Mouse (Mus musculus) small intestine, adult 2 months (tissue): ENCODE data around the gene Olfr553. TPM values are rescaled to one million over a fixed set of nuclear protein-coding genes. Genes with fewer than 3 reads are reported as not detected.
"Not testable (repeated sequence)": the region's sequence is repeated elsewhere in the genome, so short reads cannot be mapped to it uniquely, and the experiment has no call there.

Source experiments
- H3K27ac ChIP-seq: fragments of 200-500 bp; 2 replicates; pipeline ENCODE4 v1.5.1; 2012; ENCODE audit warnings: low read depth, low read length, control low read depth, inconsistent platforms; ENCODE audit not compliant: insufficient read depth
- H3K27me3 ChIP-seq: fragments of 200-500 bp; 2 replicates; pipeline ENCODE4 v1.6.1; 2012; ENCODE audit warnings: mild to moderate bottlenecking, moderate library complexity, low read length, inconsistent platforms; ENCODE audit not compliant: control insufficient read depth, insufficient read depth
- H3K36me3 ChIP-seq: fragments of 200-500 bp; 2 replicates; pipeline ENCODE4 v1.6.1; 2012; ENCODE audit warnings: mild to moderate bottlenecking, low read length, control low read depth, inconsistent platforms; ENCODE audit not compliant: control insufficient read depth, insufficient read depth
- H3K4me1 ChIP-seq: fragments of 200-500 bp; 2 replicates; pipeline ENCODE4 v1.6.1; 2012; ENCODE audit warnings: low read length, inconsistent platforms, mixed read lengths; ENCODE audit not compliant: control insufficient read depth, insufficient read depth, insufficient read length
- H3K4me3 ChIP-seq: fragments of 200-500 bp; 2 replicates; pipeline ENCODE4 v1.5.1; 2012; ENCODE audit warnings: low read depth, mild to moderate bottlenecking, control low read depth, inconsistent platforms, low read length, moderate library complexity
- CTCF ChIP-seq: fragments of 200-500 bp; IDR thresholded peaks from 2 replicates; pipeline ENCODE4 v1.5.1; 2012; ENCODE audit warnings: low read depth, mild to moderate bottlenecking, control low read depth, inconsistent platforms, low read length, moderate library complexity, mixed read lengths; ENCODE audit not compliant: insufficient replicate concordance, insufficient read length; ENCODE audit errors: extremely low read depth
- POLR2A ChIP-seq: fragments of 200-500 bp; IDR thresholded peaks from 2 replicates; pipeline ENCODE4 v1.6.1; 2012; ENCODE audit warnings: low read depth, mild to moderate bottlenecking, control low read depth, inconsistent platforms, low read length, moderate library complexity
- WGBS: fragments of 180-500 bp; shearing (Covaris S2); methylation state at CpG from one replicate; pipeline ENCODE4 v1.1.7; 2018; 5-methylcytosine and 5-hydroxymethylcytosine counted together
- polyA plus RNA-seq: library from polyadenylated mRNA; depleted of rRNA; stranded (reverse); fragments of >200 nt; gene quantifications from 2 replicates; pipeline ENCODE4 v1.2.3, GENCODE M21; 2012; rRNA removed

The Olfr553 gene
- not detected in 2 replicates for polyA plus RNA-seq

DNA sequence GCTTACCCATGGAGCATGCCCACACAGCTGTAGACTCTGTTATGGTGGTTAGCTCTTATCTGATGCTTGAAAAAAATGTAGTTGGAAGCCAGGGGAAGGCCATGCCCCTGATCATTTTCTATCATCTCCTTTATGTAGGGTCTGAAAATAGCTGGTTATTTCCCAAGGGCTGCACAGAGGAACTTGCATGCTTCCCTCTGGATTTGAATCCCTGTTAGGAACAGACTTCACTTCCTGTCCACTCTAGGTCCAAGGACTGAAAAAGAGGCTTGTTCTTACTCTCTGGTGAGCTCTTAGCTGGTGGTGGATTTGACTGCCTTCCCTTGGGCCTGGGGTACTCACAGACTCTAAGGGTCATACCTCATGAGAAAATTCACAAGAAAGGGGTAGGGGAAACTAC is at the start of gene Olfr553:
Gene Olfr553, minus strand, starts transcription at position 101 of the 400 bp plus-strand sequence.
- Histone ChIP-seq H3K4me1 (no peaks in the 10 kb centered on the region), H3K36me3 (no peaks in the 10 kb centered on the region), H3K4me3 (no peak within 1 kb of the TSS), H3K27ac (no peak within 1 kb of the TSS), H3K27me3 (no peaks in the 10 kb centered on the region)
- no peak for TF ChIP-seq CTCF
- TF ChIP-seq POLR2A, result no peak

DNA sequence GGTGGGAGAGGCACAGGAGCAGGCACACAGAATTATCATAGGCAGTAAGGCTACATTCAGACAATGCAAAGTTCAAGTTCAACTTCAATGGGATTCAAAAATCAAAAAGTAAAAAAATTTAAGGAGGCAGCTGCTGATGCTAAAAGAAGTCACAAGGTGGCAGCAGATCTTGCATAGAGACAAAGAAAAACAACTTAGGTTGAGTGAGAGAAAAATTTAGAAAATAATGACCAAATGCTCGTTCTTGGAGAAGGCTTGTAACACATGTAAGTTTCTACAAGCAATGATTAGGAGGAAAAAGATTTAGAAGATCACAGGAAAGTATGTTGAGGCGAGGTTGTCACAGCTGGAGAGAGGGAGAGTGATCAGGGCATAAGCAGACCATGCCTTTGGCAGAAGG is 47.4 kb upstream of the Olfr553 start:
- WGBS, result 30% methylated on average over 2 of the region's 2 CpGs
- no peaks in the 10 kb centered on the region for H3K4me1 ChIP-seq
- no peaks in the 10 kb centered on the region for H3K36me3 ChIP-seq
- no peak for TF ChIP-seq POLR2A
- TF ChIP-seq CTCF, result no peak
- H3K27ac ChIP-seq, result no peak overlapping the region
- no peak overlapping the region for H3K4me3 ChIP-seq
- no peaks in the 10 kb centered on the region for H3K27me3 ChIP-seq

DNA sequence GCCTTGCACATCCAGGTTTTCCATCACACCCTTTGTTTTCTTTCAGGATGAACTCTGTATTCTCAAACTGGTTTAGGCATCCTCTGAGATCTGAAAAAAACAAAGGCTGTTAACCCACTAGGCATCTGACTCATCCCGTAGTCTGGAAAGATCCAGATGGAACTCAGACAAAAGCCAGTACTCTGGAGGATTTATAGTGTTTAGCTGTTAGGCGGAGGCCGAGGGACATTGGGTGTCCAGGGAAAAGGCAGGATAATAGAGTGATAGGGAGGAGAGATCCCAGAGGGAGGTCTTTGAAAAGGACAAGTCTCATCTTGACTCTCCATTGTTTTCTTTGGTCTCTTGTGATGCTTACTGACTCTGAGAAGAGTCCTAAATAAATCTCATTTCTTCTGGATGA is 46.6 kb upstream of the Olfr553 start, which contains the start of gene Olfr556:
Gene Olfr556, plus strand, starts transcription at position 301 of the 400 bp plus-strand sequence.
- H3K36me3 ChIP-seq, result no peaks in the 10 kb centered on the region
- no peaks in the 10 kb centered on the region for H3K27me3 ChIP-seq
- H3K4me3 ChIP-seq, result no peak within 1 kb of the TSS
- 71% methylated on average over 3 of the region's 3 CpGs for WGBS
- H3K27ac ChIP-seq, result no peak within 1 kb of the TSS
- no peaks in the 10 kb centered on the region for H3K4me1 ChIP-seq
- TF ChIP-seq POLR2A, result no peak
- no peak for TF ChIP-seq CTCF

DNA sequence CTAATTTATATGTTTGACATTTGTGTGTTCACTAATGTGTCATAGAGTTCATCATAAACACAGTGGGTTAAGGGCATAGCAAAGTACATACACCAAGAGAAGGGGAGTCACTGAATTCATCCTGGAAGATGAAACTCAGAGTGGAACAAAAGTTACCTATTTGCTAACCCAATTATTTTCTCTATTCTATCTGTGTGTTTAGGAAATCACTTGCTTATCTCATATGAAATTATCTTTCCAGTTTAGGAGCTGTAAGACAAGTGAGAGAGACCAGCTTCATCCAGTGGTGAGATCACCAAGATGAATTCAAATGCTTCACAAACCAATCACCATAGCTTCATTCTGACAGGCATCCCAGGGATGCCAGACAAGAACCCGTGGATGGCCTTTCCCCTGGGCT is 40.5 kb upstream of the Olfr553 start, which contains the start of gene Olfr555:
Gene Olfr555, plus strand, starts transcription at position 301 of the 400 bp plus-strand sequence.
- Histone ChIP-seq H3K36me3 (no peaks in the 10 kb centered on the region), H3K4me1 (no peaks in the 10 kb centered on the region), H3K27me3 (no peaks in the 10 kb centered on the region), H3K4me3 (no peak within 1 kb of the TSS), H3K27ac (no peak within 1 kb of the TSS)
- no peak for TF ChIP-seq CTCF
- no peak for TF ChIP-seq POLR2A
- 72% methylated on average over 1 of the region's 1 CpGs for WGBS

DNA sequence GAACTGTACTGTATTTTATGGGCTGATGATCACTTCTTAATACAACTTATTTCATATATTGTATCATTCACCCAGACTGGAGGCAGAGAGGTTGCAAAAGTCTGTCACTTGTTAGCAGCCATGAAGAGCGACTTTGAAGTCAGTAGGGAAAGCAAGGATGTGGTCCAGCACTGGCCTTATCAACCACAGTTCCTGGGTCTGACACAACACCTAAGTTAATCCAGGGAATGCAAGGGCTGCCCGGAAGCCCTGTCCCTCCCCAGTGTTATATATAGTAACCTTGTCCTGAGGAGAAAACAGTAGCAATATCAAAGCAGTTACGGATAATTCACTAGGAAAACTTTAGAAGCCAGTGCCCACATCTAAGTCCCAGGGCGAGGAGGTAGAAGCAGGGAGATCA is 26.9 kb upstream of the Olfr553 start:
- H3K36me3 ChIP-seq, H3K27ac ChIP-seq, H3K27me3 ChIP-seq, H3K4me1 ChIP-seq, H3K4me3 ChIP-seq: not testable (repeated sequence)
- 74% methylated on average over 4 of the region's 4 CpGs for WGBS

DNA sequence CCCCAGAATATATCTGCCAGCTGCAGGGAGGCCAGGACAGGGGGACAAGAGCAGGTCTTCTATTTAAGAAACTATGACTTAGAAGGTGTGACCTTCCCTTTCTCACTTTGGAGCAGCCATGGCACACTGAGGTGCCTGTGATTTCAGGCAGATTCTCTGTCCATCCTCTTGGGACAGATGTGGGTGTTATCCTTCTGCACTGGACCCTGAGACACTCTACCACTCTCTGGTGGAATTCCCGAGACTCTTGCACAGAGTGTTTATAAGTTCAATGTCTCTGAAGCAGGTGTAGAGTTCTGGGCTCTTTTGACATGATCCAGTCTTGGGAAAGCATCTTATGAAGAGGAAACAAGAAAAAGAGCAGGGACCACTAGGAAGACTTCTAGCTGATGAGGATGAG is 20.1 kb upstream of the Olfr553 start, which contains the start of gene Olfr554:
Gene Olfr554, plus strand, starts transcription at position 301 of the 400 bp plus-strand sequence.
- H3K4me1 ChIP-seq, result no peaks in the 10 kb centered on the region
- no peaks in the 10 kb centered on the region for H3K27me3 ChIP-seq
- no peak within 1 kb of the TSS for H3K27ac ChIP-seq
- H3K4me3 ChIP-seq, result no peak within 1 kb of the TSS
- no peaks in the 10 kb centered on the region for H3K36me3 ChIP-seq
- no peak for TF ChIP-seq POLR2A
- TF ChIP-seq CTCF, result no peak
- 56% methylated on average over 1 of the region's 1 CpGs for WGBS

DNA sequence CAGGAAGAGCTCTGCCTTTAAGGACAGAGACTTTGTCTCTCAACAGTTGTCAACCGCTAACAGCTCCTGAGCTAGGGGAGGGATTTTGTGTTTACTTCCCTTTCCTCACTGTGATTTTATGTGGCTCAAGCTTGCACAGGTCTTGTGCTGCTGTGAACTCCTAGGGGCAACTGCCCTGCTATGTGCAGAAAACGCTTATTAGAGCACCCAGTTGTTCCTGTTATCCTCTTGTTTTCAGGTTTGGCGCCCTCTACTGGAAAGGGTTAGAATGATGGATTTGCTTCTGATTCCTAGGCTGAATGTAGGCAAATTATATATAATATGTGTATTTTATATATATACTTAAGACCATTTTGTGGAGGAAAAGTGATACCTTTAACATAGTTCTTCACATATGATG is 18.6 kb upstream of the Olfr553 start:
- H3K27me3 ChIP-seq, result no peaks in the 10 kb centered on the region
- no peak overlapping the region for H3K27ac ChIP-seq
- no peaks in the 10 kb centered on the region for H3K4me1 ChIP-seq
- H3K4me3 ChIP-seq, result no peak overlapping the region
- WGBS, result 25% methylated on average over 3 of the region's 3 CpGs
- TF ChIP-seq POLR2A (no peak), CTCF (peak; percentile 57; the same call in 1 of the 2 replicates)
- H3K36me3 ChIP-seq, result no peaks in the 10 kb centered on the region

DNA sequence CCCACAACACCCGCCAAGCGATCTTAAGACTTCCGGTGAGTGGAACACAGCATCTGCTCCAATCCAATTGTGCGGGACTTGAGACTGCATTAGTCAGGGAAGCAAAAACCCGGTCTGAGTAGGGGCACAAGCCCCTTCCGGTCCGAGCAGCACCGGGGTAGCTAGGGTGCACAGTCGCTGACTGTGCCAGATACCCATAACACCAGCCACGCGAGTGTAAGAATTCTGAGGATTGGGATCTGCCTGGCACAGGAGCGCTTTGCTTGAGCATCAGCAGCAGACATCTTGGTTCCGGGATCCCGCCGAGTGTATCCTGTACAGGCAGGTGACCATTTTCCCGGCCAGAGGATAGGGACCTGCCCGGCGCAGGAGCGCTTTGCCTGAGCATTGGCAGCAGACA is 2.4 kb upstream of the Olfr553 start:
- not testable (repeated sequence) for H3K4me1 ChIP-seq, H3K27me3 ChIP-seq, H3K4me3 ChIP-seq, H3K27ac ChIP-seq, H3K36me3 ChIP-seq
- 87% methylated on average over 19 of the region's 19 CpGs for WGBS
